Mouse (Mus musculus) gastrocnemius, postnatal 10 days (tissue): Measurements from ENCODE around the gene Vps37b. TPM values are rescaled to one million over a fixed set of nuclear protein-coding genes. Genes with fewer than 3 reads are reported as not detected.

Experiments
- DNase-seq: peaks from one replicate; pipeline ENCODE4 v3.0.0; 2021; ENCODE audit warnings: mixed read lengths
- total RNA-seq, 2 experiments: library from RNA; stranded (reverse); gene quantifications; 2 replicates each; pipeline ENCODE4 v1.2.3; 2021

Gene Vps37b
- total RNA-seq, 2 experiments from 2014 or later: 11.9 to 13.4 TPM

DNA sequence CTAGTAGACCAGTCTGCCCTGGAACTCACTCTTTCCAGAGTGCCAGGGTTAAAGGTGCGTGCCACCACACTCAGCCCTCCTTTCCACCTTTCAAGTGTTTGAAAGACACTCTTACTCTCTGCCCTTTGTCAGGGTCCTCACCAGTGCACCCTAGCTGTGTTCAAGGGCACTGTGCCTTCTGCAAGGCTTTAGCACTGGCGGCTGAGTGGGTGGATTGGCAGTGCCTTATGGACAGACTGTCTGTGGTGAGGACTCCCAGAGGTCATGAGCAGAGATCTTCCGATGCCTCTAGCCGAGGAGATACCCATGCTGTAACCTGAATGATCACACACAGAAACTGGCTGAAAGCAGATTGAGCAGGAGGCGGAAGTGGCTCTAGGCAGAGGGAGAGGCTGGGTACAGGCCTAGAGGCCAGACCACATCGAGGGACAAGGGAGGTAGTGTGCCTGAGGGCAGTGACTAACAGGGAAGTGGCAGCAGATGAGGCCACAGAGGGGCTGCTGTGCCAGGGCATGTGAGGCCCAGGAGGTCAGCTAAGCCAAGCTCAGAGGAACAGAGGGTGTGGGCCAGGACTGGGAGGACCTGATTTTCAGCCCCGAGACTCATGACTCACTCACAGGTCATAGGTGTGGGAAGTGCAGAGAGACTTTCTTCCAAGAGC, 14.8 kb upstream of the Vps37b start:
- DNase-seq: no peak

DNA sequence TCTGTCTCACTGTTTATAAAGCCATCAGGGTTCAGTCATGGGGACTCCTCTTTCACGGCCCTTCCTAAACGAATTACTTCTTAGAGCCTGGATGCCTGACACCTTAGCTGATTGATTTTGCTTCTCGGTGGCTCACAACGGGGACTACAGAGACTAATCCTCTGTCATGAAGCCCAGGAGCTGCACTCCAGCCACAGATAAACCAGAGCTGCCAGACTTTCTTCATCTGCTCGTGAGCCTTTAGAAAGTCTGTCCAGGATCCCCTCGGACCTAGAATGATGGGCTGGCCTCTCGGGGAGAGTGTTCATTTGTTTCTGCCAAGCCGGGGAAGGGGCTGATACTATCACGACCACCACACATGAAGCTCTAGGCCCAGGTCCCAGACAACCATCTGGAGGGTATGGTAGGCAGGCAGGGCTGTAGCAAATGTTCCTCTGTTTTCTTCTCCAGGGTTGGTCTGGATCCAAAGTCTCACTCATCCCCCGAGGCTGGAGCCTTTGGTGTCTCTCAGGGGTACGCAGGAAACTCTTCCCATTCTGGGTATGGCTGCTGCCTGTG, 13.5 kb upstream of the Vps37b start:
- no peak for DNase-seq

DNA sequence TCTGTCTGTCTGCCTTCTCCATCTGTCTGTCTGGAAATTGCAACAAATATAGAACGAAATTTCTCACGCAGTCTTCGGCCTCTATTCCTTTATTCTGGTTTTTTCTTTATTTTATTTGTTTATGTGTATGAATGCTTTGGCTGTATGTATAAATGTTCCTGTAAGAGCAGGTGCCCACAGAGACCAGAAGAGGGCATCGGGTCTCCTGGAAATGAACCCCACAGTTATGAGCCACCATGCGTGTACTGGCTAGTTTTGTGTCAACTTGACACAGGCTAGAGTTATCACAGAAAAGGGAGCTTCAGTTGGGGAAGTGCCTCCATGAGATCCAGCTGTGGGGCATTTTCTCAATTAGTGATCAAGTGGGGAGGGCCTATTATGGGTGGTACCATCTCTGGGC, 11.9 kb upstream of the Vps37b start:
- no peak for DNase-seq

DNA sequence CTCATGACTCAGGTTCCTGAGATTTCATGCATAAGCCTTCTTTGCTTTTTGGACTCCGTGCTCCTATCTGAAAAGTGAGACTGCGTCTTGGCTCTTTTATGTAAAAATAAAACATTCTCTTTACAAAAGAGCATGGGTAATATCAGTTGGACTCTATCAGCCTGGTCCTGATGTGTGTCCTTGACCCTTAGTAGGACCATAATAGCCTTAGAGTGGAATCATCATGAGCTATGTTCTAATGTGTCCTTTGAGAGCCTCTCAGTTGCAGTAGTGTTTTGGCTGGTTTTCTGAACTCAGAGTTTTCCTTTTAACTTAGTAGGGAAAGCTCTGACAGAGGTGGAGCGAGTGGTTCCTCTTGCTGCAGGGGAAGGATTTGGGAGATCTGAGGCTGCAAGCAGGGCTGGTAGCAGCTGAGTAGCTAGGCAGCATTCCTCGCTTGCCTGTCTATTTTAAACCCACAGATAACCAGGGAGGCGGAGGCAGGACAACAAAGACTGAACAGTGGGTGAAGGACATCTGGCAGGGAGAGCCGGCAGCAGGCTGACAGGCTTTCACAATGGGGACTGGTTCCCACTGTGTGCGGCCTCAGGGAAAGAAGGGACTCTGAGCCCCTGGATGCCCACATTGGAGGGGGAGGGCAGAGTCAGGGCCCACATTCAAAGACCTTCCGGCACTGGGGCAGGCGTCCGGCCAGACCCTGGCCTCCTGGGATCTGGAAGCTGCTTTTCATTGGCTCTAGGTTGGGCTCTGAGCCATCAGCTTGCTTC, 11.3 kb upstream of the Vps37b start:
- peak; percentile 41 for DNase-seq

DNA sequence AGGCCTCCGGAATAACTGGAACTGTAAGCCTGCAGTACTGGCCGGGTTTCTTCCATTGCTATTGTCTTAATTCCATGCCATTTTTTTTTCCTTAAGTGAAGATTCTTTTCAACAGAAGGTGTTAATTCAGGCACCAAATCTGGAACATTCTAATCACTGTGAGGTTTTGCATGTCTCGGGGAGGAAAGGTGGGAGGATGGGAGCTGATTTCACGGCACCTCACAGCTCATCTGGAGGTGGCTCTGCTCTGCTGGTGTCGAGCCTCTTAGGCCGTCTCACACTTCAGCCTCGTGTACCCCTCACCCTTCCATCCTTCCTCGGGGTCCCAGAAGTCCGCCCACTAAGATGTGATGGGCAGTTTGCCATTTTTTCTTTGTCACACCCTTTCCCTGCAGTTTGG, 9.0 kb upstream of the Vps37b start:
- DNase-seq: no peak

DNA sequence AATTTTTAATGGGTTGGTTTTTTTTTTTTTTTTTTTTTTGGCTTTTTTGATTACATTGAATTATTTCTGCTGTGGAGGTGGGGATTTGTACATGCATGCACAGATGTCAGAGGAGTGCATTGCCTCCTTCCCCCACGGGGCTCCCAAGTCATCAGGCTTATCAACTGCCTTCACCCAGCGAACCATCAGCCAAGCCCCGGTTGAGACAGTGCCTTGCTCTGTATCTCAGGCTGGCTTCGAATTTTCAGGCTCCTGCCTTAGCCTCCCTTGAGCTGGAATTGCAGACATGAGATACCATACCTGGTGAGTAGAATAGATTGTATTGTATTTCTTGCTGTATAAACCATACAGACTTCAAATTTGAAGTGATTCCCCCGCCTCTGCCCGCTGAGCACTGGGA, 7.5 kb upstream of the Vps37b start:
- no peak for DNase-seq

DNA sequence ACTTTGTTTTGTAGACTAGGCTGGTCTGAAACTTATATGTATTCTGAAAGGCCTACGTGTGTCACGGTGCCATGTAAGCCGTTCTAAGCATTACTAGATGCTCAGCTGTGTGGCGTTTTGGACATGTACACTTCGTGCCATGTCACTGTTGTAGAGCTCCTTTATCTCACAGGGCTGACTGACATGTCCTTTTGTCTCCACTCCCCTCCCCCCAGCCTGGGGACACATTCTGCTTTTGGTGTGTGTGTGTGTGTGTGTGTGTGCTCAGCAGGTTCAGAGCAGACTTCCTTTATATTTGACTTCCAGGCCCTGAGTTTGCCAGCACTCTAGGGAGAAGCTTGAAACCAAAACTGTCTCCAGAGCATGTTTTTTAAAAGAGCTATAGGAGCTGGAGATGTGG, 4.8 kb upstream of the Vps37b start:
- no peak for DNase-seq

DNA sequence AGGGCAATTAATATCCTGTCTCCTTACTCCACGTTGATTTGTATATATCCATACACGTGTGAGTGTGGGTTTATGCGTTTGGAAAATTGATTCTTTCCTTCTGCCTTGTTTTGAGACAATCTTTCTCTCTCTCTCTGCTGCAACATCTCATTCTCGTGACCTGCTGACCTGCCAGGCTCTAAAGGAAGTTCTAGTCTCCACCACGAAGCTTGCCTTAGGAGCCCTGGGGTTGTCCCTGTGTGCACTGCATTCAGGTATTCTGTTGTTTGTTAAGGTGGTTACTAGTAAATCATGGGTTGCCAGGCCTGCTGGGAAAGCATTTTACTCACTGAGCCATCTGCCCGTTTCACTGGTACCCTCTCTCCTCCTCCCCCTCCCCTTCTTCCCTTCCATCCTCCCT, 4.3 kb upstream of the Vps37b start:
- no peak for DNase-seq

DNA sequence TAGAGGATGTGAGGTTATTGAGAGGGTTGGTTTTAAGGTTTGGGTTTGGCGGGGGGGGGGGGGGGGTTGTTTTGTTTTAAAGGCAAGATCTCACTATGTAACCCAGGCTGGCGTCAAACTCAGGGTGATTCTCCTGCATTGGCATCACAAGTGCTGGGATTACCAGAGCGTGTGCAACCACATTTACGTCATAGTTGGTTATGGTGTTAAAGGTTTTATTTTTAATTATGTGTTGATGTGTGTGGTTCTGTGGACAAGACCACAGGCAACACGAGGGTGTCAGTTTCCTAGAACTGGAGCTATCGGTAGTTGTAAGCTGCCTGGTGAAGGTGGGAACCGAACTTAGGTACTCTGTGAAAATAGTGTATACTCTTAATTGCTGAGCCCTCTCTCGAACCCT, 3.7 kb upstream of the Vps37b start:
- DNase-seq: no peak

DNA sequence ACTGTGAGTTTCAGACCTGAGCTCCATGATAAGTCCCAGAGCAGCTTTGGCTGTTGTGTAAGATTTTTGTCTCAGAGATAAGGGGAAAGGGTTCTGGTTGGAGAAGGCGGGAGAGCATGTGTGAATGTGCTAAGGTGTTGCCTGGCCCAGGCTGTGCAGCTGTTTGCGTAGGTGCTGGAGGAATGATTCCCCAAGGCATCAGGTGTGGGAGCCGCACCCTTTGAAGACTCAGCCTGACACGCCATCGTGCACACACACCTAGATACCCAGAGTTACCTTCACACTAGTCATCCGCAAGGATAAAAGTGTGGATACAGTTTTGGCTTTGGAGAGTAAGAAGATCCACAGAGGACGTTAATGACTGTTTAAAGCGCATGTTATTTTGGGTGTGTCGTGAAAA, 3.3 kb upstream of the Vps37b start:
- DNase-seq: no peak

DNA sequence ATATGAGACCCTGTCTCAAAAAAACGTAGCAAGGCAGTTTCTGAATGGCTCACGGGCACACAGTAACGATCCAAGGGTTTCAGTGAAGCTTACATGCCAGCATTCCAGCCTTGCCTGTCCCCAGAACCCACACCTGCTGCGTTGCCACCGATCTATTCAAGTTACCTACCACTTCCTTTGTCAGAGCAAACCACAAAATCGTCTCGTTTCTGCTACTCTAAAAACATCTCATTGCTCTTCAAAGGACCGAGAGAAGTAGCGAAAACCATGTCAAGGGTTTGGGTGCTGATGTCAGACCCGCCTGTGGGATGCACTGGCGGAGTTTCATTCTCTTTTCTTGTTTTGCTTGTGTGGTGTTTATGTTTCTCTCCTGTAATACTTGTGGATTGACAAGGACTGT, 2.4 kb upstream of the Vps37b start:
- no peak for DNase-seq

DNA sequence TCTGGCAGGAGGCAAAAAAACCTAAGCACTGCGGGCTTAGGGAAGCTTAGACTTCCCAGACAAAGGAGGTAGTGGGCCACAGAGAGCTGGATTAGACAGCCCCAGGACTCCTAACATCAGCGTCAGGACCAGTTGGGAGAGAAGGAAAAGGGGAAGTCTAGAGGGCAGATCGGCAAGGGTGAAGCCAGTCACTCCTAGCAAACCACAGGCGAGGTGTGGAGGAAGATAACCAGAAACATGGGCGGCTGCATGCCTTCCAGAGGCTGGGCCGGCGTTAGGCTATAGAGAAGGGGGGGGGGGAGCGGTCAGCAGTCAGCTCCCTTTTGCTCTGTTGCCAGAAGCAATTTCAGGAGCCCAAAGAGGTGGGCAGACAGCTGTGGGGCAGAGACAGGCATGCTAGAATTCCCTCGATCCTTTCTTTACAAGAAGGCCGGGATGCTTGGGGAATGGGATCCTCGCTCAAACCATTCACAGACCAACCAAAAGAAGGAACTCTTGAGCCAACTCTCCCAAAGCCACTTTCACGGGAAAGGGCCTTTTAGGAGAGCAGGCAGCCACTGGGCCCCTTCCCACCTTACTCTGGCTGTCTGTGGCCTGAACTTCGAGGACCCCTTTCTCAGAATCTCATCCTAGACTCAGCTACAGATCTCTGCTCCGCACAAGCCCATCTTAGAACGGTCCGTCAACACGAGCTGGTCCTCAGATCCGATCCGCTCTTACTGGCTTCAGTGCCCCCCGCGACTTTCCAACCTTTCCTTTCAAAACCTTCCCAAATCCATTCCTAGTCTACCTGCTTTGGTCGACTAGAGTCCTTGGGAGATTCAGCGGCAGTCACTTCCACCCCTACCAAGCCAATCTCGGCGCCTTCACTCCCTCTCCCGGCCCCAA, 758 bp downstream of the Vps37b start:
- no peak for DNase-seq

DNA sequence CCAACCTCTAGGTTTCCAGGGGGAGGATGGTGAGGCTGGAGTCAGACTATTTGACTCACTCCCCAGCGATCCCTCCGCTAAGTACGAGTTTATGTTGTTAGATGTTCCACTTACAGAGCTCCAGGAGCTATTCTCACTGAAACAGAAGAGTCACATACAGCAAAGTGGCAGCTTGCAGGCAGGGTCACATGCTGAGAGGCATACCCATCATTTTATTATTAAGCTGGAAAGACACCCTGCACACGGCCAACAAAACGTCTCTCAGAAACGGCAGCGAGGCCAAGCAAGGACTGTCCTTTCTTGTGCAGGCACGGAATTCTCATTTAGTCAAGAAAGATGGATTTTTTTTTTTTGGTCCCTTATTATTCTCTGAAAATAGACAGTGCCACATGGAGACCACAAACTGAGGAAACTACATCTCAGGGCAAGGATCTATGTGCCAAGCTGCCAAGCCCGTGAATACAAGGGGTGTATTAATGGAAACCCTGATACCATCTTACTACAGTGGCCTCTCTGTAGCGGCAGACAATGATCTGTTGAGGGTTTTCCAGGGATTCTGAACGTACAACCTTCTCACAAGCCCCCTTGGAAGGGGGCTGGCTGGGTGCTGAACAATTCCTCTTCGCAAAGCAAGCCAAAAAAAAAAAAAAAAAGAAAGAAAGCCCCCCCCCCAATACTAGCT, 1.5 kb downstream of the Vps37b start:
- DNase-seq: no peak

DNA sequence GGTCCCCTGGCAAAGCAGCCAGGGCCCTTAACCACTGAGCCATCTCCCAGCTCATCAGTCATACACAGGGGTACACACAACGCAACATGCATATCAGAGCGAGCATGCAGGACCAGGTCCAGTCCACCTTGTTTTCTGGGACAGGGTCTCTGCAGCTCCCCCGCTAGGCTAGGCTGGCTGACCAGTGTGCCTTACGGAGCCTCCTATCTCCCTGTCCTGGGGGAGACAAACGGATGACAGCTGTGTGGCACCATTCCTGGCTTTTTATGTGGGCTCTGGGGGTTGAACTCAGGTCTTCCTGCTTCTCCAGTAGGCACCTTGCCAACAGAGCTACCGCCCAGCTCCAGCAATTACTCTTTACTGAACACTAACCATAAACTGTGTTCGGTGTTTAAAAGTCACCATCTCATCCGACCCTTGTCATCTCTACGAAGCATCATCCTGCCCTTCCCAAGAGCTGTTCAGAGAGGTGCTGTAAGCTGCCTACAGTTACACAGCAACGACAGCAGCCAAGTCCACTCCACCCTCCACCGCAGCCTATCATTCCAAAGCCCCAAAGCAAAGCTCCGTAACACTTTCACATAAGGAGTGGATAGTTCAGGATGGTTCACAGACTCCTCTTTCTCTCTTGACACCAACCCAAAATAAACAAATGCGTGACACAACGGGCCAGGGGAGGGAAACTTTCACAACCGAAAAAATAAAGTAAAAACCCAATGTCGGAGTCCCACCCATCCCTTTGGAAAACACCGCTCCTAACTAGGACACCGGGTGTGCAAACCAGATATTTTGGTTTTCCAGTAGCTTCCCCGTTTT, 2.6 kb downstream of the Vps37b start:
- DNase-seq: no peak

DNA sequence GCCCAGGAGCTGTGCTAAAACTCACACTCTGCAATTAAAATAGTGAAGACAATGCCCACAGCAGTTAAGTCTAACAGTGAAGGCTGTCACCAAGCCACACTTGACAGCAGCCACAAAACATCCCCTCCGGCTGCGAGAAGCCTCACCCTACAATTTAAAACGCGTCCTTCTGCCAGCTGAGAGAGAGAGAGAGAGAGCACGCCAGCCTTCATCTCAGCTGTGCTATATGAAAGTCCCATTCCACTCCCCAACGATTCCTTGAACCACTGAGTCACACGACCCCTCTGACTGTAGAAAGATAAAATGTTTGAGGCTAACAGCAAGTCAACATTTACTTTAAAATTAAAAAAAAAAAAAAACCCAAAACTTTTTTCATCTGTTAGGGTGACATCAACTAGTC, 3.4 kb downstream of the Vps37b start:
- DNase-seq: no peak

DNA sequence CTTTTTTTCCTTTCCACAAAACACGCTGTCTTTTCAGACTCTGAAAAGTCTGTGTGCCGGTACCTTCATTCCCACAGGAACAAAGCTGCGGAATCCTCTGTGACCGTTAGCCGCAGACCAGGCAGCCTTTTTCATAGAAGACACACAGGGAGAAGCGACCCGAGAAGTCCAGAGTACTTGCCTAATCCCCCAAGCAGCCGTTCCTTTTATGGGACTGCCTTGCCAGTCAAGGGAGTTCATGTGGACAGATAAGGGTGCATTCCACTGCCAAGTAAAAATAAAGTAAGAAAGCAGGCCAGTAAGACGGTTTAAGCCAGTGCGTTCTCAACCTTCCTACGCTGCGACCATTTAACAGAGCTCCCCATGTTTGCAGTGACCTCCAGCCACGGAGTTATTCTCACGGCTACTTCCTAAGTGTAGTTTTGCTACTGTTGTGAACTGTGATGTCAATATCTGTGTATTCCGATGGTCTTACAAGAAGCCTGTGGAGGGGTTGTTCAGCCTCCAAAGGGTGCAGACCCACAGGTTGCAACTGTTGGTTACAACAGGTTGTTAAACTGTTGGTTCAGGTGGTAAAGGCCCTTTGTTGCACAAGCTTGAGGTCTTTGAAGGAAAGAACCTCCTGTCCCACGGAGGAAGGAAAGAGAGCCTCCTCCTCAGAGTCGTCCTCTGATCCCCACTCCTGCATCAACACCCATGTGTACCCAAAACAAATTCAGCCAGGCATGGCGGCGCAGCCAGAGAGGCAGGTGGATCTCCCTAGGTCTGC, 4.2 kb downstream of the Vps37b start:
- DNase-seq: no peak

DNA sequence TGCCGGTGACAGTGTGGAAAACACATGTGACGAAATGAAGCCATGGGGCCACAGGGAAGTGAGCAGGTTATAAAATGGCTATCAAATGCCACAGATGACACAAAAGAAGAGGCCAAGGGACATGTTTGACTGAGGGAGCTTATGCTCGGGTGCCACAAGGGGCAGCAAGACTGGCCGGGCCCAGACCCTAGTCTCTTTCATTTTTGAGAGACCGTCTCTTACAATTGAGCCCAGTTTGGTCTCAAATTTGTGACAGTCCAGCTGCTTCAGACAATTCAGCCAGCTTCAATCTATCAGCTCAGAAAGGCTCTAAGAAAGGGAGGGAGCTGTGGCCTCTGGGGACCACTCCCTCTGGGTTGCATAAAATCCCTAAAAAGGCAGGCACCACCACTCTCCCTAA, 5.5 kb downstream of the Vps37b start:
- no peak for DNase-seq

DNA sequence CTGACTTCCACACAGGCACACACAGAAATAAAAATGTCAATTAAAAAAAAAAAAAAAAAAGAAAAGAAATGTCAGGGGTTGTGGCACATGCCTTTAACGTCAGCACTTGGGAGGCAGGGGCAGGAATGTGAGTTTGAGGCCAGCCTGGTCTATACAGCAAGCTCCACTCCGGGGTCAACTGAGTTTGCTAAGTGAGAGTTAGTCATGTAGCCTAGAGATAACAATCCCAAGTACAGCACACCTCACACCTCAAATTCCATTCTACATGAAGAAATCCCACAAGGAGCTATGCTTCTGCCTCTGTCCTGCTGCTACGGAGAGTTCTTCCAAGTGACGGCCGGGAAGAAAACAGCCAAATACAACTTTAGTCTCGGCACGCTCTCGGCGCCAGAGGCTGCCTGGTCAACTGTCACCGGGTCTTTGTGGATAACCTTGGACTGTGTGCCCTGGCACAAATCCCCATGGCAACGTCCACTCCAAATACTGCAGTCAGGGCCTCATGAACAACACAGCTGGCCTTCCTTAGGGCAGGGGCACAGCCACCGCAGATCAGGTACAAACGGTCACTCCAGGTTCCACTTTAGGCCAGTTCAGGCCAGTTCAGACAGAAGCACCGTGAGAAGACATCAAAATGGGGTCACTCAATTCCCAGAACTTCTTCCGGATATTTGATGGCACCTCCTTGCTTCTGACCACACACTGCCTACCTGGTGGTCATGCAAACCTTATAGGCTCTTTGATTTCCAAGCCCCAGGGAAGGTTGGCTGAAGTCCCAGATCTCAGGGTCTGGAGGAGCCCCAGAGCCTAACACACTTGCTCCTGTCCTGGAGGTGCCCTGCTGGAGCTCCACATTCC, 6.3 kb downstream of the Vps37b start:
- DNase-seq: no peak

DNA sequence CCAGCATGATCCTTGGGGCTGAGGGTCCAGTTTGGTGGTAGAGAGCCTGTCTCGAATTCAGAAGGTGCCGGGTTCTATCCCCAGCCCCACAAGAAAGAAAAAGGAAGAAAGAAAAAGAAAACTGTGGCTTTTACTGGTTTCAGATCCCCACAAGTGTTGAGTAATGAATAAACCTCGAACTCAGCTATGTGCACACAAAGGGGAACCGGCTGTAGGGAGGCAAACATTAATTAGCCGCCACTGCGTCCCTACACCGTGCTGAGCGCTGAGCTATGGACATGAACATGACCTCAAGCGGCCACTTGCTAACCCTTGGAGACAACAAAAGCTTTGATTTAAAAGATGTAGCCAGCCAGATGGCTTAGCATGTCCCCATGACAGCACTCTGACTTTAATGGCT, 6.9 kb downstream of the Vps37b start:
- no peak for DNase-seq

DNA sequence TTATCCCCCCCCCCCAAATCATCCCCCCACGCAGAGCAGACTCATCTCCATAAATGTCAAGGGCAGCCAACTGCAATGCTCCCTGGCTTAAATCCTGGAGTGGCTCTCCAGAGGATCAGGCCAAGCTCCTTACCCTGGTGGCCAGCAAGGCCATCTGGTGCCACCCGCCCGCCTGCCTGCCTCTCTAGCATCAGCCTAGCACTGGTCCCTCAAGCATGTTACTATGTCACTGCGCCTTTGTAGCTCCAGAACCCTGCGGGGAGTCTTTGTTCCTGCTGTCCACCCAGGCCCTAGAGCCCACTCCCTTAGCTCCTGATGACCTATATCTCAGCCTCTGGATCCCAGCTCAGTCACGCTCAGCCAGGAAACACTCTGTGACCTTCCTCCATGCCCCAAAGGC, 7.4 kb downstream of the Vps37b start:
- no peak for DNase-seq
